Mouse (Mus musculus) skeletal muscle tissue, adult 2 months (tissue): ENCODE measurements around the gene 6330403K07Rik.

ENCODE experiments used
- DNase-seq: peaks from one replicate; pipeline ENCODE4 v3.0.0-alpha.2; 2012; ENCODE audit warnings: low read depth, low spot score

Gene 6330403K07Rik

GRCm38 (mm10) chr11:71033163-71033761 lies at the start of gene 6330403K07Rik:
Gene 6330403K07Rik, minus strand, starts transcription at chr11:71033513.
- DNase-seq = no peak

- no peak for DNase-seq
These were observed 43.0 kb upstream of the 6330403K07Rik start for GRCm38 (mm10) chr11:71076342-71076741.

- DNase-seq = no peak
These were observed 19.2 kb upstream of the 6330403K07Rik start for GRCm38 (mm10) chr11:71052554-71052953.

- DNase-seq = no peak
These were observed 6.4 kb upstream of the 6330403K07Rik start for GRCm38 (mm10) chr11:71039526-71040298.

- no peak for DNase-seq
These were observed 686 bp downstream of the 6330403K07Rik start for GRCm38 (mm10) chr11:71032491-71033162.

GRCm38 (mm10) chr11:71032070-71032469 lies 1.2 kb downstream of the 6330403K07Rik start:
- DNase-seq = no peak

- DNase-seq = no peak
These were observed 3.8 kb downstream of the 6330403K07Rik start for GRCm38 (mm10) chr11:71029403-71030118.

DNA sequence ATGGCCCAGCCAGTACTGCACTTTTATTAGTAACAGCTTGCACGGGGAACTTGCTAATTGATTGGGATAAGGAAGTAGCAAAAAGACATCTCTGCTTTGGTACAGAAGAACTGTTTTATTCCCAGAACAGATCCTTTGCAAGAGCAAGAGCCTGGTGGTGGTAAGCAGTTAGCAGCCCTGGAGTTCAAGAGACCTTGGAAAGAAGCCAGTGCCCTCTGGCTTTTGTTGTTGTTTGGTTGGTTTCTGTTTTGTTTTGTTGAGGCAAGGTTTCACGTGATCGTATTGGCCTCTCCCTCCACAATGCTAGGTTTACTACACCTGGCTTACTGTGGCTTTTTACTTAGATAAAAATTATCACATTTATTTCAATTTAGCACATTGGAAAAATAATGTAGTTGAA lies 5.0 kb downstream of the 6330403K07Rik start:
- no peak for DNase-seq

GRCm38 (mm10) chr11:71019201-71020068 lies 13.9 kb downstream of the 6330403K07Rik start, which contains the start of the genes Mis12 and Derl2:
Gene Mis12, plus strand, starts transcription at chr11:71019611.
Gene Derl2, minus strand, starts transcription at chr11:71019841.
- peak; percentile 99 for DNase-seq

DNA sequence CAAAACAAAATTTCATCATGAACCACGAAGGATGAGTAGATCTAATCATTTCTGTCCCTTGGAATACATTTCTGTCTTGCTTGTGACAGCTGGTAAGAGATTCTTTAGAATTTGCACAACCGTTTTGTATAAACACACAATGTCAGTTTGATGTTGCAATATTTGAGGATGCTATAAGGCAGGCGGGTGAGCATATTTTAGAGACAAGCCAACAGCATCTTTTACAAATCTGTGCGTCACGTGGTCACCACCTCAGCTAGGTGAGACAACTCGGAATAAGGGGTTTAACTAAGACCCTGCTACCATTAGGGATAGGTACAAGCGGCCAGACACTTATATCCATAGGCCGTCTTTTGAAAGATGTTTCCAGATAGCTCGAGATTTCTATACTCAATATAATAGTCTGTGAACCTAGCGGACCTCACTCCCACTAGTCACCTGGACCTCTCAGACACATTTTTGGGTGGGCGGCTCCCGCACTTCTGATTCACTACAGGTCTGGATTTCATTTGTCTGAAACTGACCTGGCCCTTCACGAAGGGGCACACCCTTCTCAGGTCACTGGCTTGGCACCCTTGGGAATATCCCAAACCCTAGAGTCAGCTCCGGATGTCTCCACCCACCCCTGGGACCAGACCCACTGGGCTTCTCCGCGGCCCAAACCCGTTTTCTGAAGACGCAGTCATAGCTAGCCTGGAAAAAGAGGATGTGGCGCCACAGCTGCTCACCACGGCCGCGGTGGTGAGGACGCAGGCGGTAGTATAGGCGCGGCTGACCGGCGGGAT lies 14.7 kb downstream of the 6330403K07Rik start:
- DNase-seq = no peak

- DNase-seq = no peak
These were observed 16.3 kb downstream of the 6330403K07Rik start for GRCm38 (mm10) chr11:71017051-71017450.

GRCm38 (mm10) chr11:71012743-71013142 lies 20.6 kb downstream of the 6330403K07Rik start:
- DNase-seq = no peak

- peak; percentile 64 for DNase-seq
These were observed 25.0 kb downstream of the 6330403K07Rik start for GRCm38 (mm10) chr11:71008321-71008720.

GRCm38 (mm10) chr11:71007831-71008230 lies 25.5 kb downstream of the 6330403K07Rik start:
- no peak for DNase-seq

DNA sequence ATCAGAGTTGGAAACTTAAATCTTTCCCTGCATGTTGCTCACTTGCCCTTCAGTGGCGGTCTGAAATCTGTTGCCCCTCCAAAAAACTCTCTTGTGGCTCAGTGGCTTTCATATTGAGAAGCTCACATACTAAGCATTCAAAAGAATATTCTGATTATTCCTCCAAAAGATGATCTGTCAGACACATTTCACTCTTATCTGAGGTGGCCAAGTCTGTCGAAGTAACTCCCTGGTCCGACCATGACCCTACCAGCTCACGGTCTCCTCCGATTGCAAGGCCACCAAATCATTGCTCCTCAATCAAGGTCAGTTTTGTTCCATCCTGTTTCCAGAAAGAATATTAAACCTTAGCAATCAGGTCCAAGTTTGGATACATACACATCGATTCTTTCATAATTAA lies 26.3 kb downstream of the 6330403K07Rik start:
- DNase-seq = no peak

- DNase-seq = no peak
These were observed 28.3 kb downstream of the 6330403K07Rik start for GRCm38 (mm10) chr11:71005046-71005445.

GRCm38 (mm10) chr11:71004316-71004773 lies 29.0 kb downstream of the 6330403K07Rik start, which contains the start of gene Dhx33:
Gene Dhx33, minus strand, starts transcription at chr11:71004437.
- DNase-seq = peak; percentile 96

GRCm38 (mm10) chr11:71003611-71004315 lies 29.6 kb downstream of the 6330403K07Rik start:
- peak; percentile 43 for DNase-seq

GRCm38 (mm10) chr11:71001167-71001566 lies 32.1 kb downstream of the 6330403K07Rik start:
- DNase-seq = no peak
